Mouse (Mus musculus): Measurements from ENCODE around the gene Dclk1.

Dclk1 gene

DNA sequence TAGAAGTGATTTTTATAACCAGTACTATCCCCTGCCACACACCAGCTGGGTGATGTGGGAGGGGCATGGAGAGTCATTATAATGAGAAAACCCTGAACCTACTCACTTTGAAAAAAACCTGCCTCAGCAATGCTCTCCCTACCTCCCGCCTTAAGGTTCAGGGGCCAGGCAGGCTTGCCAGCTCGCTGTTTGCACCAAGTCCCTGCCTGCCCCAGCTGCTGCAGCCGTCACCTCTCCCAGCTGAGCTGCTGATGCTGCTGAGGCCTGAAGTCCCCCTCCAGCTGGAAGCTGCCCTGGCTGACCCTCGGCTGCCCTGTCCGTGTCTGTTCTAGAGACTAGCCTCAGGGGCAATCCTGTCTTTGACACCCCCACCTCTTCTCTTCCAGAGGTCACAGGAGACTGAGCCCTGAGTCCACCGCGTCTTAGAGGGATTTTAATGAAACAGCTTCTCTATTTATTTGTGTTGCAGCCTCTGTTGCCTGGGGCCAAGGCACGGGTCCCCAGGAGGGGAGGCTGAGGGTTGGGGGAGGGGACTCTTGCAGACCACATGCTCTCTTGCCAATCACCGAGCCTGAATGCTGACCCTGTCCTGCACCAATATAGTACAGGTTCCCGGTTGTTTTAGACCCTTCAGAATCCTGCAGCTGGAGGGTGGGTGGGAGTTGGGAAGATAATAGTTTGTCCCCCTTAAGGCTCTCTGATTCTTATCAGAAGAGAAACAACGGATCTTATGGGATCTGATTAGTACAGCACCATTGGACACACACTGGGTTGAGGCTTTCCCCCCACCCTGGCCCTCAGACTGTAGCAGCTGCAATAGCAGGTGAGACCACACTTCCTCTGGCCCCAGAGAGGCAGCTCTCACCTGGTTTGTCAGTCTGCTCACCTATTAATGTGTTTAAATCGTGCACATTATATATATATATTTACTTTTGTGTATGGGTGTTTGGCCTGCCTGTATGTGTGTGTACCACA lies 346.1 kb downstream of the Dclk1 start:
- peak; percentile 34 to 57 for DNase-seq (ENCODE audit: low spot score in 2 of 2)

Measured in urinary bladder, postnatal 4 days (tissue).